Mouse (Mus musculus) lung, embryonic 14.5 days (tissue): Measurements from ENCODE around the gene Patl2. TPM values are rescaled to one million over a fixed set of nuclear protein-coding genes. Genes with fewer than 3 reads are reported as not detected.

ENCODE experiments used
- ATAC-seq: fragments of 200-750 bp; cut with Nextera tagmentation; 2 replicates; pipeline ENCODE4 v1.8.0; 2017; ENCODE audit warnings: mild to moderate bottlenecking, moderate TSS enrichment, moderate library complexity; ENCODE audit not compliant: insufficient read depth
- DNase-seq: peaks from one replicate; pipeline ENCODE4 v3.0.0-alpha.2; 2015
- H3K27ac ChIP-seq: fragments of 300-500 bp; sonication (generic); 2 replicates; pipeline ENCODE4 v1.5.1; 2014; ENCODE audit warnings: low read depth, mild to moderate bottlenecking, moderate library complexity
- H3K27me3 ChIP-seq: fragments of 300-500 bp; sonication (generic); 2 replicates; pipeline ENCODE4 v1.6.1; 2014; ENCODE audit warnings: low read length, control low read depth; ENCODE audit not compliant: insufficient read depth
- H3K36me3 ChIP-seq: fragments of 300-500 bp; sonication (generic); 2 replicates; pipeline ENCODE4 v1.6.1; 2014; ENCODE audit warnings: control low read depth; ENCODE audit not compliant: insufficient read depth
- H3K4me1 ChIP-seq: fragments of 300-500 bp; sonication (generic); 2 replicates; pipeline ENCODE4 v1.6.1; 2014; ENCODE audit warnings: antibody characterized with exemption, control low read depth; ENCODE audit not compliant: insufficient read depth
- H3K4me2 ChIP-seq: fragments of 300-500 bp; sonication (generic); 2 replicates; pipeline ENCODE4 v1.6.1; 2014; ENCODE audit warnings: mild to moderate bottlenecking
- H3K4me3 ChIP-seq: fragments of 300-500 bp; sonication (generic); 2 replicates; pipeline ENCODE4 v1.5.1; 2014; ENCODE audit warnings: low read depth, low read length
- H3K9ac ChIP-seq: fragments of 300-500 bp; sonication (generic); 2 replicates; pipeline ENCODE4 v1.6.1; 2014
- H3K9me3 ChIP-seq: fragments of 300-500 bp; sonication (generic); 2 replicates; pipeline ENCODE4 v1.6.1; 2016; ENCODE audit warnings: low read depth, low read length, control low read depth
- CTCF ChIP-seq: IDR thresholded peaks from 2 replicates; pipeline ENCODE4 v1.5.1; 2016; ENCODE audit warnings: antibody characterized with exemption, low read depth
- WGBS: fragments of 180-500 bp; shearing (Covaris S2); extraction: QIAGEN DNeasy Blood & Tissue Kit; methylation state at CpG from one replicate; pipeline ENCODE4 v1.1.7; 2014; 5-methylcytosine and 5-hydroxymethylcytosine counted together
- polyA plus RNA-seq: library from polyadenylated mRNA; unstranded; fragments of >200 nt; fragmentation: Nextera tagmentation; extraction: Ambion mirVana; gene quantifications from 2 replicates; pipeline ENCODE4 v1.2.1, GENCODE M21; 2014

Patl2 gene
- polyA plus RNA-seq, result not detected in 2 replicates

- H3K9me3 ChIP-seq, result no peaks in the 10 kb centered on the region
- H3K4me1 ChIP-seq, result no peaks in the 10 kb centered on the region
- H3K4me3 ChIP-seq, result no peak within 1 kb of the TSS
- ATAC-seq (no peak), DNase-seq (no peak)
- H3K27ac ChIP-seq, result no peak within 1 kb of the TSS
- no peak within 1 kb of the TSS for H3K9ac ChIP-seq
- no peak for TF ChIP-seq CTCF
- H3K4me2 ChIP-seq, result no peak within 1 kb of the TSS
- H3K36me3 ChIP-seq, result no peaks in the 10 kb centered on the region
- WGBS, result 83% methylated on average over 17 of the region's 17 CpGs
- no peaks in the 10 kb centered on the region for H3K27me3 ChIP-seq
These were observed at the start of gene Patl2, which contains the start of gene Terb2 for GRCm38 (mm10) chr2:122186106-122186505. Patl2 (minus strand) TSS chr2:122186189. Terb2 (plus strand) TSS chr2:122186272.

DNA sequence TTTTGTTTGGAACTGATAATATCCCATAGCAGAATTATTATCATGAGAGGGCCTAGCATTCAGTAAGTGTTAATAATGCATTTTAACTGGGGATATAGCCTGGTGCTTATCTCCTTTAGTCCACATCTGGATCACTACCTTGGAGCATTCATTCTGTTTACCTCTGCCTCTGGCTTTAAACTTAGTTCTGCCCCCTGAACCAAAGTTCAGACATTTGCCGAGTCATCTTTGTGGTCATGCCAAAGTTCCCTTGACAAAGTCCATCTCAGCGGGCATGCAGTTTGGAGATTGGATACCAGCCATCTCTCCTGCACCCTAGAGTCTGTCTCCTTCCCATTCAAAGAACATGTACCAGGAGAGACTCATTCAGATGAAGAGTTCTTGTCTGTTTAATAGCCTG, 49.4 kb upstream of the Patl2 start:
- no peak for TF ChIP-seq CTCF
- Histone ChIP-seq H3K9ac (no peak overlapping the region), H3K4me3 (peak overlapping the region; percentile 56; the same call in 1 of the 2 replicates), H3K4me2 (peak overlapping the region; percentile 81), H3K27me3 (no peaks in the 10 kb centered on the region), H3K27ac (no peak overlapping the region), H3K4me1 (peaks cover 4% of the 10 kb centered on the region; the same call in 1 of the 2 replicates), H3K9me3 (no peaks in the 10 kb centered on the region), H3K36me3 (no peaks in the 10 kb centered on the region)
- DNase-seq (no peak), ATAC-seq (no peak)
- WGBS, result 76% methylated on average over 2 of the region's 2 CpGs

- H3K9me3 ChIP-seq, result no peaks in the 10 kb centered on the region
- peak within 1 kb of the TSS; percentile 53 for H3K9ac ChIP-seq
- no peak for TF ChIP-seq CTCF
- H3K27me3 ChIP-seq, result no peaks in the 10 kb centered on the region
- no peaks in the 10 kb centered on the region for H3K36me3 ChIP-seq
- peak within 1 kb of the TSS; percentile 50 for H3K27ac ChIP-seq
- peaks cover 4% of the 10 kb centered on the region; the same call in 1 of the 2 replicates for H3K4me1 ChIP-seq
- peak within 1 kb of the TSS; percentile 56 for H3K4me3 ChIP-seq
- ATAC-seq (peak; percentile 96), DNase-seq (peak; percentile 88)
- peak within 1 kb of the TSS; percentile 81 for H3K4me2 ChIP-seq
- under 1% methylated on average over 35 of the region's 35 CpGs for WGBS
These were observed 48.8 kb upstream of the Patl2 start, which contains the start of gene Sord for GRCm38 (mm10) chr2:122234611-122235288. Sord (plus strand) TSS chr2:122234749.

- Histone ChIP-seq H3K36me3 (no peaks in the 10 kb centered on the region), H3K27ac (peak overlapping the region; percentile 50), H3K27me3 (no peaks in the 10 kb centered on the region), H3K4me1 (peaks cover 4% of the 10 kb centered on the region; the same call in 1 of the 2 replicates), H3K4me3 (peak overlapping the region; percentile 56), H3K9ac (peak overlapping the region; percentile 53), H3K9me3 (no peaks in the 10 kb centered on the region), H3K4me2 (peak overlapping the region; percentile 81)
- 4% methylated on average over 26 of the region's 26 CpGs for whole genome bisulfite sequencing
- ATAC-seq, result no peak
- no peak for TF ChIP-seq CTCF
- peak; percentile 67 for DNase-seq
These were observed 48.0 kb upstream of the Patl2 start for GRCm38 (mm10) chr2:122233759-122234557.

DNA sequence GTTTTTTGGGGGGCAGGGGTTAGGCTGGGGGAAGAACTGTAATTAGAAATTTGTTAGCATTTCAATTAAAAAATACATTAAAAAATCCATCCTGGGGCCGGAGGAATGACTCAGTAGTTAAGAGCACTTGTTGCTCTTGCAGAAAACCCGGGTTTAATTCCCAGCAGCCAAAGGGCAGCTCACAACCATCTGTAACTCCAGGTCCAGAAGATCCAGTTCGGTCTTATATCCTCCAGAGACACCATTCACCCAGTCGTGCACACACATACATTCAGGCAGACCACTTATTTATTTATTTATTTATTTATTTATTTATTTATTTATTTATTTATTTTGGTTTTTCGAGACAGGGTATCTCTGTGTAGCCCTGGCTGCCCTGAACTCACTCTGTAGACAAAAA, 47.4 kb upstream of the Patl2 start:
- Histone ChIP-seq H3K9ac (no peak overlapping the region), H3K36me3 (no peaks in the 10 kb centered on the region), H3K27ac (no peak overlapping the region), H3K4me1 (peaks cover 4% of the 10 kb centered on the region; the same call in 1 of the 2 replicates), H3K9me3 (no peaks in the 10 kb centered on the region), H3K27me3 (no peaks in the 10 kb centered on the region), H3K4me2 (peak overlapping the region; percentile 81; the same call in 1 of the 2 replicates), H3K4me3 (no peak overlapping the region)
- DNase-seq (no peak), ATAC-seq (no peak)
- 53% methylated on average over 5 of the region's 5 CpGs for WGBS
- TF ChIP-seq CTCF, result no peak

DNA sequence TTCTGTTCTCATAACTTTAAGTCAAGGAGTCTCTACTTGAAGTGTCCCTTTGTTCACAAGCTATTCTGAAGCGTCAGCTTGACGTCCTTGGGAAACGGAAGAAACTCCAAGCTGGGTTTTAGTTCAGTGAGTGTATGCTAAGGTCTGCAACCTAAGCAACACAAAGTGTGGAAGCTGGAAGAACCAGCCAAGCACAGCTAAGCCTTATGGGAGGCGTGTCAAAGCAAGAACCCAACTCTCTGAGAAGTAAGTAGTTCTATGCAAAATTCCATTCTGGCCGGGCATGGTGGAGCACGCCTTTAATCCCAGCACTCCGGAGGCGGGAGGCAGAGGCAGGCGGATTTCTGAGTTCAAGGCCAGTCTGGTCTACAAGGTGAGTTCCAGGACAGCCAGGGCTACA, 45.6 kb upstream of the Patl2 start:
- DNase-seq, result no peak
- TF ChIP-seq CTCF, result no peak
- H3K36me3 ChIP-seq, result no peaks in the 10 kb centered on the region
- WGBS, result 80% methylated on average over 9 of the region's 9 CpGs
- peaks cover 4% of the 10 kb centered on the region; the same call in 1 of the 2 replicates for H3K4me1 ChIP-seq
- H3K27me3 ChIP-seq, result no peaks in the 10 kb centered on the region
- H3K27ac ChIP-seq, result no peak overlapping the region
- no peaks in the 10 kb centered on the region for H3K9me3 ChIP-seq
- H3K4me3 ChIP-seq, result no peak overlapping the region
- H3K9ac ChIP-seq, result no peak overlapping the region
- no peak for ATAC-seq
- H3K4me2 ChIP-seq, result no peak overlapping the region

DNA sequence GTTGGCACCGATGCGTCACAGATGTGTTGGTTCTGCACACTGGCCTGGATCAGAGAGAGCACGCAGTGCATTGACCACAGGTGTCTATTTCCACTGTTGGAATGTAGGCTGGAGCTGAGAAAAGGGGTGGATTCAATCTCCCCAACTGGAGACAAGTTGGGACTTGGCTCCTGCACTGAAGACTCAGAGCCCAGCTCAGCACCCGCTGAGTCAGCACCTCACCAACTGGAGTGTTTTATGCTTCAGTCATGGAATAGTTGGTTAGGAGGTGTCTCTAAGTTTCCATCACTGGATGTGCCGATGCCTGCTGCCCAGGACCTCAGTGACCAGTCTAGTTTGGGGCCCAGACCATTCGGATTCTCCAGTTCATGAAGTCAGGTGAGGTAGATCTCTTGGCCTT, 44.4 kb upstream of the Patl2 start:
- Histone ChIP-seq H3K4me1 (peaks cover 4% of the 10 kb centered on the region; the same call in 1 of the 2 replicates), H3K27me3 (no peaks in the 10 kb centered on the region), H3K9ac (no peak overlapping the region), H3K36me3 (no peaks in the 10 kb centered on the region), H3K9me3 (no peaks in the 10 kb centered on the region), H3K4me2 (no peak overlapping the region), H3K4me3 (no peak overlapping the region), H3K27ac (no peak overlapping the region)
- ATAC-seq, result no peak
- WGBS, result 77% methylated on average over 6 of the region's 6 CpGs
- no peak for DNase-seq
- TF ChIP-seq CTCF, result no peak
